Mouse (Mus musculus) spleen, adult 2 months (tissue): ENCODE measurements at regions not wholly inside any gene's neighbourhood (a gene's known extent, or its start where the extent isn't known, plus 50 kb on each side); places are given as distances from the start of the nearest gene placed in this dataset.

Experiments
- CTCF ChIP-seq: fragments of 200-500 bp; IDR thresholded peaks from 2 replicates; pipeline ENCODE4 v1.5.1; 2011; ENCODE audit warnings: mild to moderate bottlenecking, inconsistent platforms; ENCODE audit not compliant: insufficient read depth, insufficient read length, insufficient replicate concordance; ENCODE audit errors: extremely low read depth
- POLR2A ChIP-seq: fragments of 200-500 bp; IDR thresholded peaks from 2 replicates; pipeline ENCODE4 v1.6.1; 2011; ENCODE audit warnings: low read depth, low read length, inconsistent platforms

- TF ChIP-seq CTCF (no peak), POLR2A (no peak)
Observed at GRCm38 (mm10) chr7:125234911-125235310, 209.6 kb upstream of the Kdm8 start.
